Mouse (Mus musculus) limb, embryonic 11.5 days (tissue): ENCODE measurements around the gene Slc25a11. TPM values are rescaled to one million over a fixed set of nuclear protein-coding genes. Genes with fewer than 3 reads are reported as not detected.

Experiments used
- ATAC-seq: fragments of 200-750 bp; cut with Nextera tagmentation; 2 replicates; pipeline ENCODE4 v1.8.0; 2017; ENCODE audit warnings: low read depth; ENCODE audit not compliant: insufficient number of reproducible peaks, low FRiP score, low TSS enrichment
- DNase-seq: peaks from one replicate; pipeline ENCODE4 v3.0.0-alpha.2; 2015; ENCODE audit warnings: low spot score
- H3K27ac ChIP-seq: fragments of 300-500 bp; sonication (generic); replicated peaks from 2 replicates; pipeline ENCODE4 v1.5.1; 2014; ENCODE audit warnings: low read depth, mild to moderate bottlenecking, low read length
- H3K27me3 ChIP-seq: fragments of 300-500 bp; sonication (generic); 2 replicates; pipeline ENCODE4 v1.6.1; 2014; ENCODE audit warnings: mild to moderate bottlenecking, low read length, mixed read lengths; ENCODE audit not compliant: control insufficient read depth, insufficient read depth
- H3K36me3 ChIP-seq: fragments of 300-500 bp; sonication (generic); 2 replicates; pipeline ENCODE4 v1.6.1; 2014; ENCODE audit warnings: mild to moderate bottlenecking, low read length, moderate library complexity, mixed read lengths; ENCODE audit not compliant: control insufficient read depth, insufficient read depth
- H3K4me1 ChIP-seq: fragments of 300-500 bp; sonication (generic); 2 replicates; pipeline ENCODE4 v1.6.1; 2014; ENCODE audit warnings: low read length, mixed read lengths; ENCODE audit not compliant: control insufficient read depth, insufficient read depth
- H3K4me2 ChIP-seq: fragments of 300-500 bp; sonication (generic); 2 replicates; pipeline ENCODE4 v1.6.1; 2014; ENCODE audit warnings: low read depth, mild to moderate bottlenecking, moderate library complexity; ENCODE audit not compliant: severe bottlenecking
- H3K4me3 ChIP-seq: fragments of 300-500 bp; sonication (generic); 2 replicates; pipeline ENCODE4 v1.5.1; 2014; ENCODE audit warnings: low read depth, low read length
- H3K9ac ChIP-seq: fragments of 300-500 bp; sonication (generic); 2 replicates; pipeline ENCODE4 v1.6.1; 2014; ENCODE audit warnings: mild to moderate bottlenecking, low read length
- H3K9me3 ChIP-seq: fragments of 300-500 bp; sonication (generic); 2 replicates; pipeline ENCODE4 v1.6.1; 2016; ENCODE audit warnings: low read length; ENCODE audit not compliant: control insufficient read depth
- WGBS: fragments of 180-500 bp; shearing (Covaris S2); extraction: QIAGEN DNeasy Blood & Tissue Kit; methylation state at CpG from one replicate; pipeline ENCODE4 v1.1.7; 2014; 5-methylcytosine and 5-hydroxymethylcytosine counted together
- polyA plus RNA-seq: library from polyadenylated mRNA; unstranded; fragments of >200 nt; fragmentation: Nextera tagmentation; extraction: Ambion mirVana; gene quantifications from 2 replicates; pipeline ENCODE4 v1.2.1, GENCODE M21; 2014

The Slc25a11 gene
- polyA plus RNA-seq, 1 experiment from 2014 or later = 148 TPM

DNA sequence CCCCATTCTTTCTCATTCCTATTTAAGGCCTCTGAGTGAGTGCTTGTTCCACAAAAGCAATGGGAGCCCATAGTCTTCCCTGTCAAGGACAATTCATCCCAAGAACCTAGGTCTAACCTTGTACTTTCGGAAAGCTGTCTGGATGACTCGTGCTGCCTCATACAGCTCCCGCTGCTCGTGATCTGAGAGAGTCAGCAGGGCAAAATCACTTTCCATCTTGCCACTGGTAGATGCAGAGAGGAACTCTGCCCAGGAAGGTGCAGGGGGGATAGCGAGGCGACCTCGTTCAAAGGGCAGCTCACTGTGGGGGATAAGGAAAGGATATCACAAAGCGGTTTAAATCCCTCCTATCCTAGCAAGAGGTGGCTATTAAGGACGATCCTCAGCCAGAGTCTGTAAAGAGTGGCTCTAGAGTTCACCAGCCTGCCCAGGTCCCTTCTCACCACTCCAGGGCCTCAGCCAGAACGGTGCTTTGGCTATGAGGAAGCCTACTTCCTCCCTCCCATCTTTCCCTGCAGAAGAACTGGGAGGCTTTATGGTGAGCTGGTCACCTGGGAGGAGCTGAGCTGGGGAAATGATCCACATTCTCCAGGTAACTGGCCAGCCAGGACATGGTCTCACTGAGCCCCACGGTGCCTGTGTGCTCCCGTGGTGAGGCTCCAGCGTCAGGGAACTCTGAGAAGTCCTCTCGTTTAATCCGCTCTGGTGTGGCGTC, 24.2 kb upstream of the Slc25a11 start:
- no peak for ATAC-seq
- H3K36me3 ChIP-seq = no peaks in the 10 kb centered on the region; the same call in 1 of the 2 replicates
- H3K9me3 ChIP-seq = no peaks in the 10 kb centered on the region
- no peak for DNase-seq
- no peak overlapping the region for H3K4me3 ChIP-seq
- H3K4me1 ChIP-seq = peaks cover 15% of the 10 kb centered on the region
- H3K27ac ChIP-seq = no peak overlapping the region
- H3K27me3 ChIP-seq = no peaks in the 10 kb centered on the region
- 88% methylated on average over 16 of the region's 16 CpGs for WGBS
- H3K9ac ChIP-seq = no peak overlapping the region
- H3K4me2 ChIP-seq = no peak overlapping the region

DNA sequence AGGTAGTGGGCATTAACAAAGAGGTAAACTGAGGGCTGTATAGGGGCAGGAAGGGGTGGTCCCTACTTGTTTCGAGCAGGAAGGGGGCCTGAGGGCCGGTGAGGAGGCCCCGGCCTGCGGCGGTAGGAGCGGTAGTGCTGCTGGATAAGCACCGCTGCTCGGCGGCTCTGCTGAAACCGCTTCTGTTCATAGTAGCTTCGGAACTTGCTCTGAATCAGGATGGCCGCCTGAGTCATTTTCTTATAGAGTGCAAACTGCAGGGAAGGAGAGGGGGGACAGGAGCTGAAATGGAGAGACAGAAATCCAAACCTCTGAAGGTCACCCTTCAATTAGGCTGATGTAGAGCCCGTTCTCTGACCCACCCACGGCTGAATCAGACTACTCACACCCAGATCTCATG, 23.2 kb upstream of the Slc25a11 start:
- peaks cover 3% of the 10 kb centered on the region for H3K36me3 ChIP-seq
- H3K4me3 ChIP-seq = peak overlapping the region; percentile 57
- 61% methylated on average over 14 of the region's 14 CpGs for WGBS
- DNase-seq (no peak), ATAC-seq (no peak)
- H3K9ac ChIP-seq = peak overlapping the region; percentile 69
- no peaks in the 10 kb centered on the region for H3K9me3 ChIP-seq
- H3K4me2 ChIP-seq = peak overlapping the region; percentile 89
- H3K4me1 ChIP-seq = peaks cover 15% of the 10 kb centered on the region
- no peaks in the 10 kb centered on the region for H3K27me3 ChIP-seq
- H3K27ac ChIP-seq = peak overlapping the region; percentile 89

DNA sequence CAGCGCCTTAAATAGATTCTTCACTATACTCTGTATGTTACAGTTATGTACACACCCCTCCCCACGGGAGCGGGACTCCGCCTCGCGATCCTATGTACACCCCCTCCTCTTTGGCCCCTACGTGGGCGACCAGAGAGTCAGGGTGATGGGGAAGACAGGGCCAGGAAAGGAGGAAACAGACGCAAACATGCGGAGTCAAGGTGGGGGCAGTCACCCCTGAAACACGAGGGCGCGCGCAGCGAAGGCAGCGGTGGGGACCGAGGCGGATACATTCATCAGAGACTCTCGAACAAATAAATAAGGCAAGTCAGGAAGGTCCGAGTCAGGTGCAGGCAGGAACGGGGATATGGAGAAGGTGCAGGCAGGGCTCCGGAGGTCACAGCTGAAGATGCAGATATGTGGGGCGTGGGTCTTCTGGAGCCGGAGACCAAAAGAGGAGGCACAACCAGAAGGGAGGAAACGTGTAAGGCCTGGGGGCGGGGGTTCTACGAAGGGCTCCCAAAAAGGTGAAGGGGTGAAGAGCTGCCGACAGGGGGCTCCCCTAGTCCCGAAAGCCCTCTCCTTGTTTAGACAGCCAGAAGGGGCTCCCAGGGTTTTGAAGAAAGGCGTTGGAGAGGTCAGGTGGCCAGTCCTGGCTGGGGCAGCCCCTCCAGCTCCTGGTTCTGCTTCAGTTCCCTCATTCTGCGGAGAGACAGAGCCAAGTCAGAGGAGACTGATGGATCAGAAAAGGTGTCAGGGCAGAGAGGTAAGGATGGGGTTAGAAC, 22.5 kb upstream of the Slc25a11 start:
- WGBS = under 1% methylated on average over 31 of the region's 31 CpGs
- H3K27me3 ChIP-seq = no peaks in the 10 kb centered on the region
- peak overlapping the region; percentile 57 for H3K4me3 ChIP-seq
- peak overlapping the region; percentile 69 for H3K9ac ChIP-seq
- DNase-seq (peak; percentile 89), ATAC-seq (peak; percentile 31)
- H3K9me3 ChIP-seq = no peaks in the 10 kb centered on the region
- peaks cover 6% of the 10 kb centered on the region for H3K36me3 ChIP-seq
- peak overlapping the region; percentile 89 for H3K27ac ChIP-seq
- peak overlapping the region; percentile 89 for H3K4me2 ChIP-seq
- H3K4me1 ChIP-seq = peaks cover 15% of the 10 kb centered on the region

DNA sequence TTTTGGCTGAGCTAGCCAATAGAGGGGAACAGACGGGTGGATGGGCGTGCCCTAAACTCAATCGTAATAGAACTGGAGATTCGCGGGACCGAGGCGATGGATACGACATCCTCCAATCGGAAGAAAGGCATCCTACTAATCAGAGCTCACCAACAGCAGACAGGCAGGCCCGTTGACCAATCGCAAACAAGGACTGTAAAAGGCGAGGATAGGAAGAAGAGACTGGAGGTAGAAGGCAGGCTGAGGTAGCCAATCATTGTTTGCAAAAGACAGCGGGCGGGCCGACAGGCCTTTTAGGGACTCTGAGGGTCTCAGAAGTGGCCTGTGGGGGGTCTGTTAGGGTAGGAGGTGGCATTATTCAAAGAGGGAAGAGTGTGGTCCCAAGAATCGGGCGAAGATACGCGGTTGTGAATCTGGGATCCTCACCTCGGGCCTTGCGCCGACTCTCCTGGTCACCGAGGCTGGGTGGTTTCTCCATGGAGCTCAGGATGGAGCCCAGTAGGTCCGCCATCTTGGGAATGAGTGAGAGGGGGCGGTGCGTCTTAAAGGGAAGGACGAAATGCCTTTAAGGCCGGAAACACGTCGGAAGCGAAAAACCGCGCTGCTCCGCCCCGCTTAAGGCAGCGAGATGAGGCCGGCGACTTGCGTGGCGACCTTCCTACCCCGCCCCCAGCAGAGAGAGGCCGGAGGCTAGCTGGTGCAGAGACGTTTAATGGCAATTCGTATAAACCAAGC, 21.7 kb upstream of the Slc25a11 start, which contains the start of gene Spag7:
Gene Spag7, minus strand, starts transcription at position 646 of the 735 bp plus-strand sequence.
- Histone ChIP-seq H3K9me3 (no peaks in the 10 kb centered on the region), H3K27me3 (no peaks in the 10 kb centered on the region), H3K27ac (peak within 1 kb of the TSS; percentile 89), H3K4me3 (peak within 1 kb of the TSS; percentile 57), H3K4me1 (peaks cover 15% of the 10 kb centered on the region), H3K4me2 (peak within 1 kb of the TSS; percentile 89), H3K36me3 (peaks cover 13% of the 10 kb centered on the region), H3K9ac (peak within 1 kb of the TSS; percentile 69)
- DNase-seq (peak; percentile 95), ATAC-seq (peak; percentile 96)
- WGBS = under 1% methylated on average over 44 of the region's 44 CpGs

DNA sequence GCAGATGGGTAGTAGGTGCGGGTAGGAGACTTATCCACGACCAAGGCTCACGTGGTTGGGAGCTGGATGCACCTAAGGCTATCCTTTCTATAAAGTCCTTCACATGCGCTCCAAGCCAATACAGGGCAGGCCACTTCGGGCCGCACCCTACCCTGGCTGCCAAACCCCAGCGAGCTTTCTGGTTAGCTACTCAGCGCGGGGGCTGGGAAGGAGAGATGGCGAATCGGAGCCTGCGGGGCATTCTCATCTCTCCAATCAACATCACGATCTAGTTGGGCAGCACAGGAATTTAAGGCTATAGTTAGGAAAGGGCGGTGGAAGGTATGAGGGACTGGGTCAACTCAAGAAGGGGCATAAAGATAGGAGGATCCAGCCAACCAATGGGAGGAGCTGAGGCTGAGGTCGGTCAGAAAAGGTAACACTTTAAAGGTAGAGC, 21.1 kb upstream of the Slc25a11 start:
- H3K27ac ChIP-seq = peak overlapping the region; percentile 88
- H3K9ac ChIP-seq = peak overlapping the region; percentile 57
- peak; percentile 36; the same call in 1 of the 2 replicates for ATAC-seq
- H3K4me3 ChIP-seq = peak overlapping the region; percentile 57
- under 1% methylated on average over 15 of the region's 15 CpGs for WGBS
- peak overlapping the region; percentile 79 for H3K4me2 ChIP-seq
- no peaks in the 10 kb centered on the region for H3K9me3 ChIP-seq
- no peaks in the 10 kb centered on the region for H3K27me3 ChIP-seq
- H3K36me3 ChIP-seq = peaks cover 15% of the 10 kb centered on the region
- peaks cover 15% of the 10 kb centered on the region for H3K4me1 ChIP-seq
- no peak for DNase-seq

DNA sequence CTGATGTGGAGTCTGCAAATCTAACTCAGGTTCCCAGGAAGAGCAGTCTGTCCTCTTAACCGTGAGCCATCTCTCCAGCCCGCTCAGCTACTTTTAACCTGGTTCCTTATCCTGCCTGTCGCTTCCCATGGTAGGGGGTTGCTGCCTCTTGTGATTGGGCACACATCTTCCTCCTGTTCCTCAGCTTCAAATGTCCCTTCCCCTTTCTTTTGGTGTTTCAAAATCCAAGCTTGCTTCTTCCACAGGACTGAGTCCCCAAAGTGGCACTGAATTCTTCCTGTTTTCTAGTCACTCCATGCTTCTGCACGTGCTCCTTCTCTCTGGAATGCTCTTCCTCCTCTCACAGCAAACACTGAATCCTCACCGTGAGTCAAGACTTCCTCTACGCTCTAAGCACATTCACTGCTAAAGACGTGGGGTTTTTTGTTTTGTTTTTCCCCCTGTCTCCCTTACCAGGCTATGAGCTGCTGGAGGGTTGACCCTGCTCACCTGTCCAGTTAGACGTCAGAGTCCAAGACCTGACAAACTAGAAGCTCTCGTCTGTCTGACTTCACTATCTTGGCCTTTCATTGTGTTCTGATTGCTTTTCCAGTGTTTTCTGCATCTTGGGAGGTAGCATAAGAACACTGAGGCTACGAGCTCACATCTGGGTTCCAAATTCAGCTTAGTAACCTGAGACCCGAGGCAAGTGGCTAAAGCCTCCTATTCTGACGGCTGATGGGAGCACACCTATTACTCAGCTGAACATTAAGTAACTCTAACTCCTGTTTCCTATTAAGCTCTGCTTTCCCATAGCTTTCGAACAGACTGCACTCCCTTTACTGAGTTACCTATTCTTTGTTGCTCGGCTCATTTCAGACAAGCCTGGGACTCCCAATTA, 20.2 kb upstream of the Slc25a11 start:
- WGBS = 54% methylated on average over 14 of the region's 14 CpGs
- peak overlapping the region; percentile 57 for H3K4me3 ChIP-seq
- H3K4me2 ChIP-seq = peak overlapping the region; percentile 79
- peak overlapping the region; percentile 14; the same call in 1 of the 2 replicates for H3K9ac ChIP-seq
- DNase-seq (peak; percentile 42), ATAC-seq (no peak)
- H3K9me3 ChIP-seq = no peaks in the 10 kb centered on the region
- peak overlapping the region; percentile 88 for H3K27ac ChIP-seq
- peaks cover 15% of the 10 kb centered on the region for H3K4me1 ChIP-seq
- peaks cover 17% of the 10 kb centered on the region for H3K36me3 ChIP-seq
- no peaks in the 10 kb centered on the region for H3K27me3 ChIP-seq

DNA sequence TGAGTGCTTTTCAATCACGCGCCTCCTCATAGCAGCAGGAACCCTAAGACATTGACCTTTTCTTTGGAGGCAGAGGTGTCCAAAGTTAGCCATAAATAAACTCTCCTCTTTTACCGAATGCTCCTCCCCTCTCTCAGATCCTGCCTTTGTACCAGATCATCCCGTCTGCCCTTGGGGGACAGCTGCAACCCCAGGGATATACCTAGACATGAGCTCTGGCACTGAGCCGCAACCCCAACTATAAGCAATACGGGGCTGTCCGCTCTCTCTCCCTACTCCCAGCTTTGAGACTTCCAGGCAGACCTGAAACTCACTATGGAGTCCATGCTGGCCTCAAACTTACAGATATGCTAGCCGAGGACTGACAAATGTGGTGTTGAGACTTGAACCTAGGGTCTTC, 19.4 kb upstream of the Slc25a11 start:
- no peaks in the 10 kb centered on the region for H3K27me3 ChIP-seq
- H3K4me2 ChIP-seq = no peak overlapping the region
- ATAC-seq (no peak), DNase-seq (no peak)
- H3K4me1 ChIP-seq = peaks cover 15% of the 10 kb centered on the region
- peaks cover 19% of the 10 kb centered on the region for H3K36me3 ChIP-seq
- whole genome bisulfite sequencing = 94% methylated on average over 8 of the region's 8 CpGs
- no peak overlapping the region for H3K4me3 ChIP-seq
- H3K9me3 ChIP-seq = no peaks in the 10 kb centered on the region
- H3K27ac ChIP-seq = no peak overlapping the region
- H3K9ac ChIP-seq = no peak overlapping the region
